Mouse (Mus musculus) embryonic facial prominence, embryonic 14.5 days (tissue): ENCODE results near the gene Birc5. TPM values are rescaled to one million over a fixed set of nuclear protein-coding genes. Genes with fewer than 3 reads are reported as not detected.

Experiments
- ATAC-seq: fragments of 200-750 bp; cut with Nextera tagmentation; 2 replicates; pipeline ENCODE4 v1.8.0; 2017; ENCODE audit warnings: low read depth, moderate number of reproducible peaks, moderate TSS enrichment
- DNase-seq: peaks from one replicate; pipeline ENCODE4 v3.0.0-alpha.2; 2015; ENCODE audit warnings: low spot score
- H3K27ac ChIP-seq: fragments of 300-500 bp; sonication (generic); replicated peaks from 2 replicates; pipeline ENCODE4 v1.5.1; 2014; ENCODE audit warnings: low read depth, mild to moderate bottlenecking, low read length, moderate library complexity
- H3K27me3 ChIP-seq: fragments of 300-500 bp; sonication (generic); replicated peaks from 2 replicates; pipeline ENCODE4 v1.6.1; 2014; ENCODE audit warnings: low read length; ENCODE audit not compliant: control insufficient read depth, insufficient read depth
- H3K36me3 ChIP-seq: fragments of 300-500 bp; sonication (generic); 2 replicates; pipeline ENCODE4 v1.6.1; 2014; ENCODE audit warnings: low read length, mixed read lengths; ENCODE audit not compliant: control insufficient read depth, insufficient read depth
- H3K4me1 ChIP-seq: fragments of 300-500 bp; sonication (generic); 2 replicates; pipeline ENCODE4 v1.6.1; 2014; ENCODE audit warnings: antibody characterized with exemption, low read length; ENCODE audit not compliant: control insufficient read depth, insufficient read depth
- H3K4me2 ChIP-seq: fragments of 300-500 bp; sonication (generic); 2 replicates; pipeline ENCODE4 v1.6.1; 2014; ENCODE audit warnings: low read depth, mild to moderate bottlenecking, low read length, moderate library complexity, mixed read lengths
- H3K4me3 ChIP-seq: fragments of 300-500 bp; sonication (generic); 2 replicates; pipeline ENCODE4 v1.5.1; 2014; ENCODE audit warnings: low read depth, mild to moderate bottlenecking, low read length
- H3K9ac ChIP-seq: fragments of 300-500 bp; sonication (generic); 2 replicates; pipeline ENCODE4 v1.6.1; 2014; ENCODE audit warnings: low read depth, mild to moderate bottlenecking, low read length, moderate library complexity, mixed read lengths
- H3K9me3 ChIP-seq: fragments of 300-500 bp; sonication (generic); 2 replicates; pipeline ENCODE4 v1.6.1; 2016; ENCODE audit warnings: low read length; ENCODE audit not compliant: control insufficient read depth
- WGBS: fragments of 180-500 bp; shearing (Covaris S2); extraction: QIAGEN DNeasy Blood & Tissue Kit; methylation state at CpG from one replicate; pipeline ENCODE4 v1.1.7; 2014; 5-methylcytosine and 5-hydroxymethylcytosine counted together
- polyA plus RNA-seq: library from polyadenylated mRNA; unstranded; fragments of >200 nt; fragmentation: Nextera tagmentation; extraction: Ambion mirVana; gene quantifications from 2 replicates; pipeline ENCODE4 v1.2.1, GENCODE M21; 2014

Gene Birc5
- polyA plus RNA-seq, 1 experiment from 2014 or later: 229 TPM

- Histone ChIP-seq H3K9me3 (no peaks in the 10 kb centered on the region), H3K9ac (peak overlapping the region; percentile 30; the same call in 1 of the 2 replicates), H3K27me3 (no peaks in the 10 kb centered on the region), H3K4me3 (no peak overlapping the region), H3K4me2 (no peak overlapping the region), H3K4me1 (peaks cover 3% of the 10 kb centered on the region; the same call in 1 of the 2 replicates), H3K36me3 (no peaks in the 10 kb centered on the region), H3K27ac (no peak overlapping the region)
- WGBS: 34% methylated on average over 12 of the region's 12 CpGs
- DNase-seq: peak; percentile 83
- 0 out of 2 replicates have a peak, but pooled peaks have one; percentile 7 for ATAC-seq
Measured at GRCm38 (mm10) chr11:117870688-117871365, 21.8 kb downstream of the Birc5 start.

- H3K4me2 ChIP-seq: no peak overlapping the region
- DNase-seq (no peak), ATAC-seq (no peak)
- H3K9me3 ChIP-seq: no peaks in the 10 kb centered on the region
- H3K36me3 ChIP-seq: no peaks in the 10 kb centered on the region
- no peak overlapping the region for H3K27ac ChIP-seq
- H3K4me1 ChIP-seq: 0 out of 2 replicates have a peak, but pooled peaks cover 3% of the 10 kb centered on the region
- H3K27me3 ChIP-seq: no peaks in the 10 kb centered on the region
- 74% methylated on average over 5 of the region's 5 CpGs for WGBS
- H3K4me3 ChIP-seq: no peak overlapping the region
- no peak overlapping the region for H3K9ac ChIP-seq
Measured at GRCm38 (mm10) chr11:117871376-117871775, 22.3 kb downstream of the Birc5 start.

DNA sequence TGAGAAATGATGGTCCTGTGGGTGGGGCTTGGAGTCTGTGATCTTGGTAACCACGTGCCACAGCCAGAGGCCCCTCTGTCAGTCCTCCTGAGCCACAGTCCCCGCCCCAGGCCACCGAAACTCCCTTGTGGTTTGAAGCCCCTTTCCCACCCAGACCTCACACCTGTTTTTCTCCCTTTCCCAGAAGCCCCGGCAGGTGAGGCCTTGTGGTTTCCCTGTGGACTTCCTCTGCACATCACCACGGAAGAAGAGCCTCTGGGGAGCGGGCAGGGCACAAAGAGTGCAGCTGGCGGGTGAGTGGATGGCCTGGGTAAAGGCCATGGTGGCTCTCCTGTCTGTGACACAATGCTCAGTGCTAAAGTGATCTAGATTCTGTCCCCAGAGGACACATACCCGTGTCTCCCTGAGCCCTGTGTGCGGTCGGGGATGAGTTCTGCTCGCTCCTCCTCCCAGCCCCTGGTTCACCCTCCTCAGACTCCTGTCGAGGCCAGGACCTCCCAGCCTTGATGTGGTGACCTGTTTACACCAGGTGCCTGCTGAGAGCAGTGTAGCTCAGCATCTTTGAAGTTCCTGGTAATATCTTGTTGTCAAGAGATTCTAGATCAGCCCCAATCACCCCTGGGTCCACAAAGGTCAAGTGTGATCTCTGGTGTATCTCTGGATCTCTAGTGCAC lies 23.0 kb downstream of the Birc5 start:
- Histone ChIP-seq H3K36me3 (no peaks in the 10 kb centered on the region), H3K27ac (no peak overlapping the region), H3K9me3 (no peaks in the 10 kb centered on the region), H3K4me1 (0 out of 2 replicates have a peak, but pooled peaks cover 3% of the 10 kb centered on the region), H3K4me3 (peak overlapping the region; percentile 76; the same call in 1 of the 2 replicates), H3K27me3 (no peaks in the 10 kb centered on the region), H3K9ac (no peak overlapping the region), H3K4me2 (peak overlapping the region; percentile 99)
- 64% methylated on average over 11 of the region's 12 CpGs for WGBS
- DNase-seq (no peak), ATAC-seq (no peak)

GRCm38 (mm10) chr11:117872861-117873608 lies 24.0 kb downstream of the Birc5 start, which contains the start of gene Tha1:
Gene Tha1, minus strand, starts transcription at chr11:117873481.
- H3K27ac ChIP-seq: no peak within 1 kb of the TSS
- H3K9ac ChIP-seq: peak within 1 kb of the TSS; percentile 84
- peak; percentile 93 for DNase-seq

GRCm38 (mm10) chr11:117874419-117874818 lies 25.4 kb downstream of the Birc5 start:
- 52% methylated on average over 4 of the region's 4 CpGs for WGBS
- DNase-seq: no peak

More at GRCm38 (mm10) chr11:117872861-117873608, 24.0 kb downstream of the Birc5 start, which contains the start of gene Tha1:
- Histone ChIP-seq H3K4me1 (peaks cover 4% of the 10 kb centered on the region; the same call in 1 of the 2 replicates), H3K36me3 (no peaks in the 10 kb centered on the region), H3K4me2 (peak within 1 kb of the TSS; percentile 99), H3K27me3 (no peaks in the 10 kb centered on the region), H3K4me3 (peak within 1 kb of the TSS; percentile 76), H3K9me3 (no peaks in the 10 kb centered on the region)
- ATAC-seq: peak; percentile 86
- 2% methylated on average over 49 of the region's 51 CpGs for WGBS

DNA sequence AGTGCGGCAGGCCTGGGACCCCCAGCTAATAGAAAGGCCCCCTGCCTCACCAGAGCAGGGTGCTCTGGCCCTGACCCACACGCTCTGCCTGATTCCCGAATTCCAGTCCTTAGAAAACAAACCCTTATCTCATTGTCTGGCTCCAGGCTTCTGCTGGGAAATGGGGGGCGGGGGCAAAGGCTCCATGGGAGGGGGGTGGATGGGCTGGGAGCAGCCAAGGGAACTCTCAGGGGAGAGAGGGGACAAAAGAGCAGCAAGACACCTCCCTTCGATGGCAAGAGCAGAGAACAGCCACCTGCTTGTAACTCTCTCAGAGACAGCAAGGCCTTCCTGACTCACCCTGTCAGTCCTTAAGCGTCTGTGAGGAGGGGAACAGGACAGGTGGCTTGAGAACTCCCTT lies 26.6 kb downstream of the Birc5 start:
- Histone ChIP-seq H3K27me3 (no peaks in the 10 kb centered on the region), H3K36me3 (no peaks in the 10 kb centered on the region), H3K9ac (no peak overlapping the region), H3K4me2 (no peak overlapping the region), H3K4me3 (no peak overlapping the region), H3K9me3 (no peaks in the 10 kb centered on the region), H3K4me1 (peaks cover 15% of the 10 kb centered on the region), H3K27ac (no peak overlapping the region)
- no peak for DNase-seq
- no peak for ATAC-seq
- 29% methylated on average over 5 of the region's 6 CpGs for WGBS

More at GRCm38 (mm10) chr11:117874419-117874818, 25.4 kb downstream of the Birc5 start:
- Histone ChIP-seq H3K36me3 (no peaks in the 10 kb centered on the region), H3K9me3 (no peaks in the 10 kb centered on the region), H3K4me2 (no peak overlapping the region), H3K27me3 (no peaks in the 10 kb centered on the region), H3K4me1 (peaks cover 15% of the 10 kb centered on the region), H3K9ac (no peak overlapping the region), H3K27ac (no peak overlapping the region), H3K4me3 (no peak overlapping the region)
- no peak for ATAC-seq

DNA sequence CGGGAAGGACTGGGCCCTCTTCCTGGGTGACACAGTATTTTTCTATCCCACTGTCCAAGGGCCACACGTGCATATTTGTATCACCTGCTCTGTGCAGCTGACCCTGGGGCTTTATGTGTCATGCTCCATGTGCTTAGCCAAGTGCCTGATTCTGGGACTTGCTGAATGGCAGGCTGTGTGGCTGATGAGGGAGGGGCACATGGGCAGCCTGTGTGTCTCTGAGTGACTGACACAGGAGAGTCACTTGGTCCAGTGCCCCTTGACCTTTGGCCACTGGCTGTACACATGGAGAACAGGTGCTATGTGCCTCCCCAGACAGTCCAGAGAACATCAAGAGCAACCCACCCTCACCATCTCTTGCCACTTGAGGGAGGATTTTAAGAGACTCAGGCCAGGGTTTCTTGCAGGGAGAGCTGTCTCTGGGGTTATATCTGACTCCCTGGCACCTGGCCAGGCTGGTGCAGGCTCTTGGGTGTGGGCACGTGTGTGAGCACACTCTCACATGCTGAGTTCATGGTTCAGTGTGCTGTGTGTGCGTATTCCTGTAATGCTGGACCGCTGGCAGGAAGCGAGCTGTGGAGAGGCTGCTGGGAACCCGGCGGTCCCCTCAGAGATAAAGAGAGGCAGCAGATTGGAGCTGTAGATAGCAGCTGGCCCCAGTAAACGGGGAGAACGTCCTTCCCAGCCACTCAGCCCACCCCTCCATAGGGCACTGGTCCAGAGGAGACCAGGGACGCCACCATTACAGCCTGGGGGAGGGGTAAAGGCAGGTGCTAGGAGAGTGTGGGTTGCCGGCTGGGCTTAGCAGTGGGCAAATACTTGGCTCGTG lies 29.1 kb downstream of the Birc5 start:
- Histone ChIP-seq H3K36me3 (no peaks in the 10 kb centered on the region), H3K4me1 (peaks cover 13% of the 10 kb centered on the region), H3K27me3 (no peaks in the 10 kb centered on the region), H3K9me3 (no peaks in the 10 kb centered on the region), H3K9ac (peak overlapping the region; percentile 50), H3K4me3 (no peak overlapping the region), H3K27ac (peak overlapping the region; percentile 49), H3K4me2 (peak overlapping the region; percentile 32; the same call in 1 of the 2 replicates)
- 17% methylated on average over 11 of the region's 13 CpGs for WGBS
- ATAC-seq: peak; percentile 44; the same call in 1 of the 2 replicates
- DNase-seq: peak; percentile 72
